Mouse (Mus musculus): ENCODE measurements at regions not wholly inside any gene's neighbourhood (a gene's known extent, or its start where the extent isn't known, plus 50 kb on each side); places are given as distances from the start of the nearest gene placed in this dataset.

DNA sequence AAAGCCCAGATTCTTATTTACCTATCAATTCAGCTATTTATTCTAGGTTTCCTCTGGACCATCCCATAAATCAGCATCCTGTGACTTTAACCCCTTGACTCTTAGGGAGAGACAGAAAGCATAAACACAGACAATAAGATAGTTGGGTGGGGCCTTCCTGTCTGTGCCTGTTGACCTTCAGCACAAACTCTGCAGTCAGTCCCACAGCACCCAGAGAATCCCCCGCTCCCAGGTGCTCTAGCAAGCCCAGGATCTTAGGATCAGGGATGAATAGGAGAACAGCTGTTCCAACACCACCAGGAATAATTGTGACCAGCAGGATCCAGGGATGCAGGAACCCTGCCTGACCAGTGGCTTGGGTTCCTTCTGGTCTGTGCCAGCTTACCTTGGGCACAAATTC is 107.8 kb downstream of the Basp1 start:
- H3K4me2 ChIP-seq (ENCODE audit: low read depth) = no peak overlapping the region
- WGBS = 76% methylated on average over 1 of the region's 1 CpGs
- ATAC-seq (ENCODE audit: insufficient read depth, low FRiP score, low TSS enrichment) (no peak), DNase-seq (ENCODE audit: low spot score) (no peak)
- H3K9me3 ChIP-seq (ENCODE audit: control insufficient read depth, low read length) = no peaks in the 10 kb centered on the region
- no peaks in the 10 kb centered on the region for H3K36me3 ChIP-seq (ENCODE audit: control insufficient read depth, insufficient read depth, low read length)
- H3K27me3 ChIP-seq (ENCODE audit: control insufficient read depth, insufficient read depth, low read length) = no peaks in the 10 kb centered on the region
- H3K27ac ChIP-seq (ENCODE audit: low read depth, low read length) = no peak overlapping the region
- H3K4me3 ChIP-seq (ENCODE audit: low read depth, low read length) = no peak overlapping the region
- H3K4me1 ChIP-seq (ENCODE audit: control insufficient read depth, insufficient read depth, low read length) = no peaks in the 10 kb centered on the region
- no peak overlapping the region for H3K9ac ChIP-seq (ENCODE audit: low read length)

GRCm38 (mm10) chr15:25303379-25303778 is 110.2 kb downstream of the Basp1 start:
- Histone ChIP-seq H3K36me3 (ENCODE audit: control insufficient read depth, insufficient read depth, low read length) (no peaks in the 10 kb centered on the region), H3K4me2 (ENCODE audit: low read depth) (no peak overlapping the region), H3K4me3 (ENCODE audit: low read depth, low read length) (no peak overlapping the region), H3K9me3 (ENCODE audit: control insufficient read depth, low read length) (no peaks in the 10 kb centered on the region), H3K9ac (ENCODE audit: low read length) (no peak overlapping the region), H3K27ac (ENCODE audit: low read depth, low read length) (no peak overlapping the region), H3K27me3 (ENCODE audit: control insufficient read depth, insufficient read depth, low read length) (no peaks in the 10 kb centered on the region), H3K4me1 (ENCODE audit: control insufficient read depth, insufficient read depth, low read length) (no peaks in the 10 kb centered on the region)
- DNase-seq (ENCODE audit: low spot score) (no peak), ATAC-seq (ENCODE audit: insufficient read depth, low FRiP score, low TSS enrichment) (no peak)
- 78% methylated on average over 3 of the region's 3 CpGs for WGBS

DNA sequence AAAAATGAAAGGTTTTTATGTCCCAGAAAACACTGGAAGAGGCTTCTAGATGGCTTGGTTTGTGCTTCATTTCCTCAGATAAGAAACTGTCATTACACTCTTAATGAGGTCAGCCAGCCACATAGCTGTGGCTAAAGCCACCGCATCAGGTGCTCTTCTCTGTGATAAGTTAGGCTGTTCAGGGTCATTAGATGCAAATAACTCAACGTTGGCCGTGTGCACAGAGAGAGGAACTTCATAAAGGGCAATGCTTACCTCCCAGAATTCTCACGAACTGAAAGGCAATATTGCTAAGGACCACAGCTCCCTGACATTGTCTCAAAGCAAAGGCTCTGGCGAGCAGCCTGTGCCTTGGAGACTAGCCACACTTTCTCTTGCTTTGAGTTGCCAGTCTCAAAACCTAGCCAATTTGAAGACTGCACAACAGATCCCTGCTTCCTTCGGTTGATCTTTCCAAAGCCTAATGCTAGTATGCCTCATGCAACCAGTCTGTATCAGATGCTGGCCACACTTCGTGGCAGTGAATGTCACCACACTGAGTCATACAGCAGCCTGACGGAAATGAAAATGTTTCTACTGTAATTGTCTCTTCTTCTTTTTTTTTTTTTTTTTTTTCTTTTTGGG is 110.8 kb downstream of the Basp1 start:
- WGBS = 74% methylated on average over 8 of the region's 8 CpGs
- Histone ChIP-seq H3K4me1 (ENCODE audit: control insufficient read depth, insufficient read depth, low read length) (no peaks in the 10 kb centered on the region), H3K27ac (ENCODE audit: low read depth, low read length) (no peak overlapping the region), H3K9me3 (ENCODE audit: control insufficient read depth, low read length) (no peaks in the 10 kb centered on the region), H3K4me2 (ENCODE audit: low read depth) (no peak overlapping the region), H3K36me3 (ENCODE audit: control insufficient read depth, insufficient read depth, low read length) (no peaks in the 10 kb centered on the region), H3K9ac (ENCODE audit: low read length) (no peak overlapping the region), H3K4me3 (ENCODE audit: low read depth, low read length) (no peak overlapping the region), H3K27me3 (ENCODE audit: control insufficient read depth, insufficient read depth, low read length) (no peaks in the 10 kb centered on the region)
- no peak for DNase-seq (ENCODE audit: low spot score)
- ATAC-seq (ENCODE audit: insufficient read depth, low FRiP score, low TSS enrichment) = no peak

DNA sequence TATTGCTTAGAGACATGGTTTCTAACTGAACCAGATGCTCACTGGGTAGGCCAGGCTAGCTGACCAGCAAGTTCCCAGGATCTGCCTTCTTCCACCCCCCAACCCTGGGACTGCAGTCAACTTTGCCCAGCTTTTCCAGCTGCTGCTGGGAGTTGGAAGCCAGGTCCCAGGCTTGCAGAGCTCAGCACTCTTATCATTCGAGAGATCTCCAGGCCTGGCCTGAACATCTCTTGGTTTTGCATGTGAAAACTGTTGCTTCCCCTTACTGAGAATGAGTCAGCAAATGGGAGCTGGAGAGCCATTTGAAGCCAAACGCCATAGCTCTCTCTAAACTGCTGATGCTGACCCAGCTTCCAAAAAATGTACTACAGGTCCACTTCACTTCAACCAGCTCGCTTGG is 111.8 kb downstream of the Basp1 start:
- 72% methylated on average over 3 of the region's 3 CpGs for WGBS
- H3K27me3 ChIP-seq (ENCODE audit: control insufficient read depth, insufficient read depth, low read length) = no peaks in the 10 kb centered on the region
- no peak overlapping the region for H3K27ac ChIP-seq (ENCODE audit: low read depth, low read length)
- ATAC-seq (ENCODE audit: insufficient read depth, low FRiP score, low TSS enrichment) (no peak), DNase-seq (ENCODE audit: low spot score) (no peak)
- H3K4me2 ChIP-seq (ENCODE audit: low read depth) = no peak overlapping the region
- H3K9ac ChIP-seq (ENCODE audit: low read length) = no peak overlapping the region
- no peaks in the 10 kb centered on the region for H3K4me1 ChIP-seq (ENCODE audit: control insufficient read depth, insufficient read depth, low read length)
- H3K36me3 ChIP-seq (ENCODE audit: control insufficient read depth, insufficient read depth, low read length) = no peaks in the 10 kb centered on the region
- no peak overlapping the region for H3K4me3 ChIP-seq (ENCODE audit: low read depth, low read length)
- no peaks in the 10 kb centered on the region for H3K9me3 ChIP-seq (ENCODE audit: control insufficient read depth, low read length)

GRCm38 (mm10) chr15:25297278-25297677 is 116.3 kb downstream of the Basp1 start:
- Histone ChIP-seq H3K9me3 (ENCODE audit: control insufficient read depth, low read length) (no peaks in the 10 kb centered on the region), H3K27ac (ENCODE audit: low read depth, low read length) (no peak overlapping the region), H3K36me3 (ENCODE audit: control insufficient read depth, insufficient read depth, low read length) (no peaks in the 10 kb centered on the region), H3K4me3 (ENCODE audit: low read depth, low read length) (no peak overlapping the region), H3K9ac (ENCODE audit: low read length) (no peak overlapping the region), H3K27me3 (ENCODE audit: control insufficient read depth, insufficient read depth, low read length) (no peaks in the 10 kb centered on the region), H3K4me2 (ENCODE audit: low read depth) (no peak overlapping the region), H3K4me1 (ENCODE audit: control insufficient read depth, insufficient read depth, low read length) (no peaks in the 10 kb centered on the region)
- no peak for DNase-seq (ENCODE audit: low spot score)
- 84% methylated on average over 5 of the region's 5 CpGs for WGBS
- no peak for ATAC-seq (ENCODE audit: insufficient read depth, low FRiP score, low TSS enrichment)

- Histone ChIP-seq H3K9me3 (ENCODE audit: control insufficient read depth, low read length) (no peaks in the 10 kb centered on the region), H3K27ac (ENCODE audit: low read depth, low read length) (no peak overlapping the region), H3K27me3 (ENCODE audit: control insufficient read depth, insufficient read depth, low read length) (no peaks in the 10 kb centered on the region), H3K4me2 (ENCODE audit: low read depth) (no peak overlapping the region), H3K9ac (ENCODE audit: low read length) (no peak overlapping the region), H3K4me3 (ENCODE audit: low read depth, low read length) (no peak overlapping the region), H3K36me3 (ENCODE audit: control insufficient read depth, insufficient read depth, low read length) (no peaks in the 10 kb centered on the region), H3K4me1 (ENCODE audit: control insufficient read depth, insufficient read depth, low read length) (no peaks in the 10 kb centered on the region)
- no peak for DNase-seq (ENCODE audit: low spot score)
- no peak for ATAC-seq (ENCODE audit: insufficient read depth, low FRiP score, low TSS enrichment)
- 89% methylated on average over 11 of the region's 11 CpGs for whole genome bisulfite sequencing
These were observed 116.8 kb downstream of the Basp1 start for GRCm38 (mm10) chr15:25296714-25297113.

DNA sequence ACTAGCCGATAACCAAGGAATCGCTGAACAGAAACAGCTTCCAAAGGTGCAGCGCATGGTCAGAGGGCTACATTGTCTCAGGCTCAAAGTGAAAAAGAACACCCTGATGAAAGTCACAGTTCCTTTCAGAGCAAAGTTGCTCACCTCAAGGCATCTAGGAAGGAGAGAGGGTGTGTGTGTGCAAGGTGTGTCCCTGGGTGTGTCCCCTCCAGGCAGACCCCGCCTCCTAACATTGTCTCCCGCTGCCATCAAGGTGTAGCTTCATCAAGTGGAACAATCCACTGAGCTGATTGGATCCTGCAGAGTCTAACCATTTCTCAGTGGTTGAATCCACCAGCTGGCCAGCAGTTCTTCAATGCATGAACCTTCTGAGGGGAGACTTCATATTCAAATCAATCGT is 117.8 kb downstream of the Basp1 start:
- WGBS = 93% methylated on average over 6 of the region's 6 CpGs
- no peak overlapping the region for H3K4me3 ChIP-seq (ENCODE audit: low read depth, low read length)
- H3K36me3 ChIP-seq (ENCODE audit: control insufficient read depth, insufficient read depth, low read length) = no peaks in the 10 kb centered on the region
- DNase-seq (ENCODE audit: low spot score) (no peak), ATAC-seq (ENCODE audit: insufficient read depth, low FRiP score, low TSS enrichment) (no peak)
- H3K4me1 ChIP-seq (ENCODE audit: control insufficient read depth, insufficient read depth, low read length) = no peaks in the 10 kb centered on the region
- no peak overlapping the region for H3K9ac ChIP-seq (ENCODE audit: low read length)
- H3K9me3 ChIP-seq (ENCODE audit: control insufficient read depth, low read length) = no peaks in the 10 kb centered on the region
- no peaks in the 10 kb centered on the region for H3K27me3 ChIP-seq (ENCODE audit: control insufficient read depth, insufficient read depth, low read length)
- H3K4me2 ChIP-seq (ENCODE audit: low read depth) = no peak overlapping the region
- H3K27ac ChIP-seq (ENCODE audit: low read depth, low read length) = no peak overlapping the region

DNA sequence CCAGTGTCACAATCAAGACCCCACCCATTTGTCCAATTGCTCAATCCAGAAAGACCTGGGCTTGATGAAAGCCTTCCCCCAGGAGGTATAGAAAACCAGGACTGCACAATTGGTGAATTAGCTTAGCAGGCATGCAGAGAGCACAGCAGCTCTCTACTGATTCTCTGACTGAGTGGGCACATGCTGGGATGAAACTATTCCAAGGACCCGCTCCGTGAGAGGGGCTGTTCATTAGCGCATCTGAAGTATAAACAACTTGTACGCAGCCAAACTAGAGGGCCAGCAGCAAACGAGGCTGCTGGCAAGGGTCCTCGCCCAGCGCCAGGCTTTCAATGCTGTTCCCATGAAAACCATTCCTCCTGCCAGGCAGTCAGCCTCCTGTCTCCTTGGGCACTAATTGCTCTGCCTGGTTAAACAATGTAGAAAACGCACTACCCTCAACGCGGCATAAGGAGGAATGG is 122.3 kb downstream of the Basp1 start:
- H3K9me3 ChIP-seq (ENCODE audit: control insufficient read depth, low read length) = no peaks in the 10 kb centered on the region
- H3K4me2 ChIP-seq (ENCODE audit: low read depth) = no peak overlapping the region
- H3K36me3 ChIP-seq (ENCODE audit: control insufficient read depth, insufficient read depth, low read length) = no peaks in the 10 kb centered on the region
- no peaks in the 10 kb centered on the region for H3K4me1 ChIP-seq (ENCODE audit: control insufficient read depth, insufficient read depth, low read length)
- no peak overlapping the region for H3K9ac ChIP-seq (ENCODE audit: low read length)
- WGBS = 70% methylated on average over 10 of the region's 10 CpGs
- H3K27me3 ChIP-seq (ENCODE audit: control insufficient read depth, insufficient read depth, low read length) = no peaks in the 10 kb centered on the region
- ATAC-seq (ENCODE audit: insufficient read depth, low FRiP score, low TSS enrichment) (no peak), DNase-seq (ENCODE audit: low spot score) (no peak)
- no peak overlapping the region for H3K27ac ChIP-seq (ENCODE audit: low read depth, low read length)
- H3K4me3 ChIP-seq (ENCODE audit: low read depth, low read length) = no peak overlapping the region

DNA sequence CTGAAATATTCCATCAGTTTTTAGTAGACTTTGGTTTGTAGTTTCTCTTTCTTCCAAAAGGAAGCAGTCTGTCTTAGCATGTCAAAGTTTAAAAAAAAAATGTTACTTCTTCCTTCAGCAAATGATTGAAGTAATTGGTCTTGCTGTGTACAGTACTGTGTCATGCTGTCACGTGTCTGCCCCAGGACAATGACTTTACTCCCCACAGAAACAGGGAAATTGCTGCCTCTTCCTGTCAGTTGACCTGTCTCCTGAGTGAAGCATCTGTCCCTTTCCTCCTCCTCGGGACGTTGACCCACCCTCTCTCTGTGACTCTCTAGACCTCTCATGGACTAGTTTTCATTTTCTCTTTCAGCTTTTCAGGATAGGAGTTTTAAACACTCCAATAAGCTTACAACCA is 125.7 kb downstream of the Basp1 start:
- 48% methylated on average over 3 of the region's 3 CpGs for WGBS
- H3K4me3 ChIP-seq (ENCODE audit: low read depth, low read length) = no peak overlapping the region
- DNase-seq (ENCODE audit: low spot score) (no peak), ATAC-seq (ENCODE audit: insufficient read depth, low FRiP score, low TSS enrichment) (no peak)
- no peak overlapping the region for H3K9ac ChIP-seq (ENCODE audit: low read length)
- H3K4me2 ChIP-seq (ENCODE audit: low read depth) = no peak overlapping the region
- no peaks in the 10 kb centered on the region; the same call in 1 of the 2 replicates for H3K4me1 ChIP-seq (ENCODE audit: control insufficient read depth, insufficient read depth, low read length)
- H3K27me3 ChIP-seq (ENCODE audit: control insufficient read depth, insufficient read depth, low read length) = no peaks in the 10 kb centered on the region
- H3K9me3 ChIP-seq (ENCODE audit: control insufficient read depth, low read length) = no peaks in the 10 kb centered on the region
- H3K36me3 ChIP-seq (ENCODE audit: control insufficient read depth, insufficient read depth, low read length) = no peaks in the 10 kb centered on the region
- H3K27ac ChIP-seq (ENCODE audit: low read depth, low read length) = no peak overlapping the region

Data from neural tube, embryonic 11.5 days (tissue).